Comparison of ENCODE assay signal across 31 mouse cellular contexts in the genomic region with DNA sequence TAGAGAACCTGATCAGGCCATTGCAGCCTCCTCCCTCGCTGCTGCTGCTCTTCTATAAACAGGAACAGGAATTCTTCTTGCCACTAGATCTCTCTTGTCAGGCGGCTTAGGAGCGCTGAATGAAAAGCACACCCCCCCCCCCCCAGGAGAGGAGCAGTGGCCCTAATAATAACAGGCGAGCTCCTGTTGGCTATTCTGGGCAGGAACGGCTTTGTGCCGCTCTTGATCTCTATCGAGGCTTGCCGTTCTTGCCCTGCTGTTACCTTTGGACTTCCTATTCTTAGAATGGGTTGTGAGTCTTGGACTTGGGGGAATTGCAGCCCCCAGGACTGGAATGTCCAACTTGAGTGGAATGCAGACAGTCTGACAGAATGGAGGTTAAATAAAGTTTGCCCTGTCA. TPM values are rescaled to one million over a fixed set of nuclear protein-coding genes. Genes with fewer than 3 reads are reported as not detected.
A peak's percentile ranks its signal among the peaks of the same experiment; 100 is the strongest.
DNase-seq lines count a peak whose midpoint lies in the region; ATAC-seq lines count a peak whose summit lies in the region.
"Had no signal": no experiment of that assay in that cellular context is flagged by ENCODE, and none has a peak within 500 bp of the region (broad histone marks: within the 10 kb centered on the region; RNA-seq: fewer than 3 reads in every experiment).

No protein-coding gene starts in this region.

- H3K9me3 ChIP-seq in heart, embryonic 10.5 days, result no peaks in the 10 kb centered on the region
- no peaks in the 10 kb centered on the region for H3K9me3 ChIP-seq in heart, embryonic 13.5 days
- H3K9me3 ChIP-seq: embryonic facial prominence, embryonic 13.5 days; hindbrain, embryonic 10.5 days; hindbrain, embryonic 15.5 days; limb, embryonic 15.5 days; liver, embryonic 13.5 days; neural tube, embryonic 15.5 days; stomach, embryonic 15.5 days had no signal

- WGBS in heart, embryonic 10.5 days, result 29% methylated on average over 8 of the region's 8 CpGs
- 20% methylated on average over 8 of the region's 8 CpGs for WGBS in heart, embryonic 13.5 days

- no peaks in the 10 kb centered on the region for H3K27me3 ChIP-seq in heart, embryonic 10.5 days (ENCODE audit: insufficient read depth, poor library complexity, severe bottlenecking)
- no peaks in the 10 kb centered on the region for H3K27me3 ChIP-seq in heart, embryonic 13.5 days (replicated peaks)
- H3K27me3 ChIP-seq: embryonic facial prominence, embryonic 13.5 days; hindbrain, embryonic 15.5 days; limb, embryonic 15.5 days; liver, embryonic 13.5 days; neural tube, embryonic 15.5 days; stomach, embryonic 15.5 days had no signal

- H3K9ac ChIP-seq in heart, embryonic 13.5 days, result peak overlapping the region; percentile 56; the same call in 1 of the 2 replicates
- H3K9ac ChIP-seq: embryonic facial prominence, embryonic 13.5 days; hindbrain, embryonic 15.5 days; limb, embryonic 15.5 days; liver, embryonic 13.5 days; neural tube, embryonic 15.5 days; stomach, embryonic 15.5 days had no signal

- DNase-seq in heart, adult 18-20 months, result peak; percentile 32 to 34
- no peak for DNase-seq in heart, postnatal 36 days
- DNase-seq in heart, embryonic 10.5 days (ENCODE audit: low spot score), result peak; percentile 86
- peak; percentile 36 to 54 for DNase-seq in heart, postnatal 10 days
- no peak for DNase-seq in lung, adult 18-20 months
- DNase-seq in frontal cortex, postnatal 25 days (ENCODE audit: low spot score in 2 of 2), result no peak
- DNase-seq: adrenal gland, postnatal 14 days; cerebellum, adult 11 months; cerebellum, adult 9-10 months; embryo, embryonic 11 days; gastrocnemius, postnatal 36 days; kidney, adult 2 months; kidney, postnatal 36 days; liver, embryonic 13.5 days; lung, adult 2 months; lung, postnatal 10 days; midbrain, embryonic 14.5 days; retina, postnatal 1 day; right cerebral cortex, postnatal 14 days; thymus, postnatal 25 days had no signal

- H3K27ac ChIP-seq in heart, embryonic 10.5 days, result peak overlapping the region; percentile 72
- peak overlapping the region; percentile 79 for H3K27ac ChIP-seq in heart, embryonic 13.5 days (replicated peaks)
- H3K27ac ChIP-seq: embryonic facial prominence, embryonic 13.5 days; hindbrain, embryonic 10.5 days; hindbrain, embryonic 15.5 days; layer of hippocampus, adult 2 months; limb, embryonic 15.5 days; liver, embryonic 13.5 days; neural tube, embryonic 15.5 days; stomach, embryonic 15.5 days had no signal

- H3K36me3 ChIP-seq in heart, embryonic 10.5 days, result peaks cover 45% of the 10 kb centered on the region
- H3K36me3 ChIP-seq in heart, embryonic 13.5 days, result peaks cover 45% of the 10 kb centered on the region

- H3K4me1 ChIP-seq in heart, embryonic 10.5 days, result peaks cover 30% of the 10 kb centered on the region
- H3K4me1 ChIP-seq in heart, embryonic 13.5 days, result peaks cover 40% of the 10 kb centered on the region
- H3K4me1 ChIP-seq: embryonic facial prominence, embryonic 13.5 days; hindbrain, embryonic 10.5 days; hindbrain, embryonic 15.5 days; limb, embryonic 15.5 days; liver, embryonic 13.5 days; neural tube, embryonic 15.5 days; stomach, embryonic 15.5 days had no signal

- ATAC-seq in heart, embryonic 13.5 days (ENCODE audit: extremely low read depth, insufficient number of reproducible peaks, low FRiP score, low TSS enrichment), result no peak; the same call in 1 of the 2 replicates
- ATAC-seq: CD4-positive, CD25-positive, alpha-beta regulatory T cell, adult 4 months; forebrain, embryonic 16.5 days had no signal

- intact Hi-C loops in heart, postnatal 36 days (cut with DNase I), result no loop called here
- intact Hi-C loops in heart, postnatal 10 days (cut with DNase I), result no loop called here

- H3K4me3 ChIP-seq in heart, embryonic 10.5 days, result no peak overlapping the region
- no peak overlapping the region for H3K4me3 ChIP-seq in heart, embryonic 13.5 days
- H3K4me3 ChIP-seq: embryonic facial prominence, embryonic 13.5 days; erythroblast, embryonic 14.5 days; hindbrain, embryonic 10.5 days; hindbrain, embryonic 15.5 days; layer of hippocampus, adult 2 months; limb, embryonic 15.5 days; liver, embryonic 13.5 days; neural tube, embryonic 15.5 days; stomach, embryonic 15.5 days had no signal

- peak overlapping the region; percentile 36 for H3K4me2 ChIP-seq in heart, embryonic 13.5 days
- H3K4me2 ChIP-seq: embryonic facial prominence, embryonic 13.5 days; hindbrain, embryonic 15.5 days; limb, embryonic 15.5 days; liver, embryonic 13.5 days; neural tube, embryonic 15.5 days; stomach, embryonic 15.5 days had no signal

RNA-seq across cellular contexts. Expression of gene Snx19, which starts 33.6 kb away (rescaled TPM):
- 10 to 100 TPM; 23.0 to 27.9 TPM for total RNA-seq in heart, adult 18-20 months (2021)
- total RNA-seq in heart, postnatal 36 days (2021), result 10 to 100 TPM; 23.5 to 24.2 TPM
- polyA plus RNA-seq in heart, embryonic 10.5 days (2016; fragmentation: Nextera tagmentation; extraction: Ambion mirVana), result 18.1 and 20.2 TPM in 2 replicates
- 12.6 and 14.4 TPM in 2 replicates for polyA plus RNA-seq in heart, embryonic 13.5 days (2015; fragmentation: Nextera tagmentation; extraction: Ambion mirVana)
- 10 to 100 TPM; 26.0 to 30.5 TPM for total RNA-seq in heart, postnatal 10 days (2021)

Comparison
In these comparisons a context has a peak if more than half of its experiments do, and no peak if none do; other contexts are left out.
1. DNase-seq: peak in heart, adult 18-20 months (2 of 2), heart, embryonic 10.5 days (single experiment) and heart, postnatal 10 days (2 of 2); none in heart, postnatal 36 days (0 of 2), lung, adult 18-20 months (0 of 2) and frontal cortex, postnatal 25 days (0 of 2).